Mouse (Mus musculus): ENCODE data around the gene Tmc6.

- no peak for TF ChIP-seq POLR2A (IDR thresholded peaks at IDR 0.05; ENCODE audit: borderline replicate concordance, extremely low read depth, low read depth, low read length)
- TF ChIP-seq CTCF (IDR thresholded peaks at IDR 0.05; ENCODE audit: insufficient read depth, low read length) = no peak
Measured at GRCm38 (mm10) chr11:117738123-117738522, 43.9 kb downstream of the Tmc6 start.
